Mouse (Mus musculus) hindbrain, embryonic 14.5 days (tissue): Measurements from ENCODE around the gene Il4ra. TPM values are rescaled to one million over a fixed set of nuclear protein-coding genes. Genes with fewer than 3 reads are reported as not detected.

Source experiments
- ATAC-seq: fragments of 200-750 bp; cut with Nextera tagmentation; 2 replicates; pipeline ENCODE4 v1.8.0; 2017; ENCODE audit warnings: moderate number of reproducible peaks, mild to moderate bottlenecking, moderate TSS enrichment, moderate library complexity; ENCODE audit not compliant: low FRiP score
- DNase-seq: peaks from one replicate; pipeline ENCODE4 v3.0.0-alpha.2; 2015; ENCODE audit warnings: low spot score
- H3K27ac ChIP-seq: fragments of 300-500 bp; sonication (generic); 2 replicates; pipeline ENCODE4 v1.5.1; 2014; ENCODE audit warnings: mild to moderate bottlenecking, moderate library complexity
- H3K27me3 ChIP-seq: fragments of 300-500 bp; sonication (generic); 2 replicates; pipeline ENCODE4 v1.6.1; 2014; ENCODE audit warnings: mild to moderate bottlenecking, low read length, mixed read lengths; ENCODE audit not compliant: control insufficient read depth, insufficient read depth
- H3K36me3 ChIP-seq: fragments of 300-500 bp; sonication (generic); replicated peaks from 2 replicates; pipeline ENCODE4 v1.6.1; 2014; ENCODE audit not compliant: control insufficient read depth, insufficient read depth
- H3K4me1 ChIP-seq: fragments of 300-500 bp; sonication (generic); replicated peaks from 2 replicates; pipeline ENCODE4 v1.6.1; 2014; ENCODE audit warnings: antibody characterized with exemption, low read length, mixed read lengths; ENCODE audit not compliant: control insufficient read depth, insufficient read depth
- H3K4me2 ChIP-seq: fragments of 300-500 bp; sonication (generic); replicated peaks from 2 replicates; pipeline ENCODE4 v1.6.1; 2014; ENCODE audit warnings: mild to moderate bottlenecking, moderate library complexity
- H3K4me3 ChIP-seq: fragments of 300-500 bp; sonication (generic); replicated peaks from 2 replicates; pipeline ENCODE4 v1.5.1; 2014; ENCODE audit warnings: mild to moderate bottlenecking, low read length
- H3K9ac ChIP-seq: fragments of 300-500 bp; sonication (generic); 2 replicates; pipeline ENCODE4 v1.6.1; 2014
- H3K9me3 ChIP-seq: fragments of 300-500 bp; sonication (generic); 2 replicates; pipeline ENCODE4 v1.6.1; 2016; ENCODE audit warnings: low read length; ENCODE audit not compliant: control insufficient read depth
- WGBS: fragments of 180-500 bp; shearing (Covaris S2); extraction: QIAGEN DNeasy Blood & Tissue Kit; methylation state at CpG from one replicate; pipeline ENCODE4 v1.1.7; 2014; 5-methylcytosine and 5-hydroxymethylcytosine counted together
- polyA plus RNA-seq: library from polyadenylated mRNA; unstranded; fragments of >200 nt; fragmentation: Nextera tagmentation; extraction: Ambion mirVana; gene quantifications from 2 replicates; pipeline ENCODE4 v1.2.1, GENCODE M21; 2014

Il4ra gene
- polyA plus RNA-seq, 1 experiment from 2014 or later, result 3.9 TPM

DNA sequence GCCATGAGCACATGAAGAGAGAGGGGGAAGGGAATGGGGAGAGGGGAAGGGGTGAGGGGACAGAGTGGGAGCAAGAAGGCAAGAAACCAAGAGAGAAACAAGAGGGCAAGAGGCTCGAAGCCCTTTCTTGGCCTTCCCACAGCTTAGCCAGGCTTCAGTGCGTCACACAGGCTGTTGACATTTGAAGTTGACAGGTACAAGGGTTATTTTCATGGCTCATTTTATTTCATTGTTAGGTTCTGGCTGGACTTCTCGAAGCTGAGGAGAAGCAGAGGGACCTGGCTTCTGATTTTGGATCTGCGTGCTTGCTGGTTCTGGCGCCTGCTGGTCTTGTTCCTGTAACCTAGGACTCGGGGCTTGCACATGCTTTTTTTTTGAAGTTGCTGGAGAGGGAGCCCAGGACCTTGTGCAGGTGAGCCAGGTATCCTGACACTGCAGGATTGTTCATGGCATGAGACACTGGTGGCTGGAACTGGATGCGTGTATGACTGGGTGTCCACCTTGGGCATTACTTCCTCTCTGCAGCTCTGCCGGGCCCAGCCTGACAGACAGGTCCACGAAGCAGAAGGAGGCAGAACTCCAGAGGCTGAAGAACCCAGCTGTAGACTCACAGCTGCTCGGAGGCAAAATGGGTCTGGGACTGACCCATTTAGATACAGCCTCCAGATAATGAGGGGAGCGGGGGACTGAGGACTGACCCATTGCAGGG, 12.6 kb downstream of the Il4ra start:
- ATAC-seq (no peak), DNase-seq (no peak)
- no peak overlapping the region for H3K9ac ChIP-seq
- H3K9me3 ChIP-seq, result no peaks in the 10 kb centered on the region
- H3K4me1 ChIP-seq, result no peaks in the 10 kb centered on the region
- 61% methylated on average over 11 of the region's 11 CpGs for WGBS
- no peak overlapping the region for H3K4me2 ChIP-seq
- no peak overlapping the region for H3K27ac ChIP-seq
- H3K4me3 ChIP-seq, result no peak overlapping the region
- no peaks in the 10 kb centered on the region for H3K36me3 ChIP-seq
- no peaks in the 10 kb centered on the region for H3K27me3 ChIP-seq

DNA sequence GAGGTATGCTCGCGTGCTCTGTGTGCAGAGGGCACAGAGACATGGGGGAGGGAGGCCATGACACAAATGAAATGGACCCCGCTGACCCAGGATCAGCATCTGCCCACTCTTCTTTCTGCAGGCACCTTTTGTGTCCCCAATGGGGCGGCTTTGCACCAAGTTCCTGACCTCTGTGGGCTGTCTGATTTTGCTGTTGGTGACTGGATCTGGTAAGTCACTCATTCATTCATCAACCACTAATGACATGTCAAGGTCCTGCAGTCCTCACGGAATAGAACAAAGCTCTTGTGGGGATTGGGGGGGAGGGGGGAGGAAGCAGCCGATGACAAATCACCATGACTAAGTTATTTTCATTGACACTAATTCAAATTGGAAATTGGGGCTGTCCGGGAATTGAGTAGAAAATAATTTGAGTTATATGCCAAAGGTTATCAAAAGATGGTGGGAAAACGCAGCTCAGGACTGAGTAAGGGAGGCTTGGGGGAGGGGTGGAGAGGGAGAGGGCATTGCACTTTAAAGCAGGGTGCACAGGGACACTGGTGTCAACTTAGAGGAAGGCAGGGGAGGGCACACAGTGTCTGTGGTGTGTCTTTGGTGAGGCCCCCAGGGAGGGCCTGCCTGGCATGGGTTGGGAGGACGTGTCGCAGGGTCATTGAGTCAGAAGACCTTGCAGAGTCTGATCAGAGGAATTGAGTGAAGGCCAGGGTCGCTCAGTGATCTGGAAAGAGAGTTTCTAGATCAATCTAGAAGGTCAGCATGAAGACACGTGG, 13.8 kb downstream of the Il4ra start:
- Histone ChIP-seq H3K9me3 (no peaks in the 10 kb centered on the region), H3K9ac (no peak overlapping the region), H3K27me3 (no peaks in the 10 kb centered on the region), H3K4me3 (no peak overlapping the region), H3K27ac (no peak overlapping the region), H3K4me2 (no peak overlapping the region), H3K36me3 (no peaks in the 10 kb centered on the region), H3K4me1 (no peaks in the 10 kb centered on the region)
- ATAC-seq (no peak), DNase-seq (no peak)
- 37% methylated on average over 12 of the region's 12 CpGs for WGBS

DNA sequence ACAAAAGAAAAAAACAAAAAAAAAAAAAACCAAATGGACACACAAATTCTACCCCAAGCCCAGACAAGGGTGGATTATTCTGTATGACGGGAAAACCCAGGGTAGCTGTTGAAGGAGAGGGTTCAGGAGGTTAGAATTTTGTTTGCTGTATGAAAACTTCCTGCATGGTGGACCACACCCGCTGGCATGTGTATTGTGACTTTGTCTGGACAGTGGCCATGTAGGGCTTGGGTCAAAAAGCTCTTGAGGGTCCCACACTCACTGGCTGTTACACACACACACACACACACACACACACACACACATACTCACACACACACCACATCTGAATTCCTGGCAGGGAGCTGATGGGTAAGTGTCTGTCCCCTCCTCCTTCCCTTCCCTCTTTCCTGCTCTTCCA, 14.5 kb downstream of the Il4ra start:
- H3K4me1 ChIP-seq, result no peaks in the 10 kb centered on the region
- H3K4me3 ChIP-seq, result no peak overlapping the region
- no peaks in the 10 kb centered on the region for H3K27me3 ChIP-seq
- no peaks in the 10 kb centered on the region for H3K9me3 ChIP-seq
- DNase-seq, result no peak
- no peak for ATAC-seq
- H3K36me3 ChIP-seq, result no peaks in the 10 kb centered on the region
- no peak overlapping the region for H3K9ac ChIP-seq
- WGBS, result 77% methylated on average over 2 of the region's 2 CpGs
- H3K4me2 ChIP-seq, result no peak overlapping the region
- H3K27ac ChIP-seq, result no peak overlapping the region

DNA sequence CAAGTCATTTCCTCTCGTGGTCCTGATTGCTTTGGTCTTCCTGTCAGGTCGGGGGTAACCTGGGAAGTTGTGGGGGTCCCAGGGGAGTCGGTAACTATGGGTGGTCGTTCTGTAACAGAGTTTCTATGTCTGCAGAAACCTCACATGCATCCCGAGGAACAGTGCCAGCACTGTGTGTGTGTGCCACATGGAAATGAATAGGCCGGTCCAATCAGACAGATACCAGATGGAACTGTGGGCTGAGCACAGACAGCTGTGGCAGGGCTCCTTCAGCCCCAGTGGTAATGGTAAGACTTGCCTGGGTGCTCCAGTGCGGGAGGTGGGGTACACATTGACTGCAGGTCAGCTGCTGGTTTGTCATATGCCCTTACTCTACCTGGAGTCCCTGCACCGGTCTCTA, 17.0 kb downstream of the Il4ra start:
- Histone ChIP-seq H3K36me3 (no peaks in the 10 kb centered on the region), H3K9ac (no peak overlapping the region), H3K4me2 (no peak overlapping the region), H3K9me3 (no peaks in the 10 kb centered on the region), H3K4me3 (no peak overlapping the region), H3K27ac (no peak overlapping the region), H3K27me3 (no peaks in the 10 kb centered on the region), H3K4me1 (peaks cover 7% of the 10 kb centered on the region; the same call in 1 of the 2 replicates)
- no peak for ATAC-seq
- DNase-seq, result no peak
- WGBS, result 85% methylated on average over 8 of the region's 8 CpGs

DNA sequence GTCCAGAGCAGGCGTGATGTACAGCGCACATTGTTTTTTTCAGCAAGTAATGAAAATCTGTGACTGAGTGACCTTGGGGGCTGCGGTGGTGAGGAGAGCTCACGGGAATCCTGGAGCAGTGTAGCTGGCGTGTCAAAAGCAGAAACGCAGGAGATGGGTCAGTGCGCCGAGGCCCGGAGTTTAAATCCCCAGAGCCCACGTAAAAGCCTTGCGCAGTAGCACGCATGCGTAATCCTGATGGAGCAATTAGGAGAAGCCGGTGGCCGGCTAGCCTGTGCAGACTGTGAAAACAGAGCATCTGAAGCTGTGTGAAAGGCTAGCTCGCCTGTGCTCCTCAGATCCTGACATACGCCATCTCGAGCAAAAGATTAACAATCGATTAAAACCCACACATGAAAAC, 20.0 kb downstream of the Il4ra start:
- Histone ChIP-seq H3K27ac (peak overlapping the region; percentile 54; the same call in 1 of the 2 replicates), H3K36me3 (no peaks in the 10 kb centered on the region), H3K4me3 (no peak overlapping the region), H3K9ac (peak overlapping the region; percentile 25), H3K4me2 (peak overlapping the region; percentile 27), H3K27me3 (no peaks in the 10 kb centered on the region), H3K4me1 (peaks cover 7% of the 10 kb centered on the region; the same call in 1 of the 2 replicates), H3K9me3 (no peaks in the 10 kb centered on the region)
- ATAC-seq, result no peak
- no peak for DNase-seq
- 57% methylated on average over 19 of the region's 19 CpGs for WGBS

DNA sequence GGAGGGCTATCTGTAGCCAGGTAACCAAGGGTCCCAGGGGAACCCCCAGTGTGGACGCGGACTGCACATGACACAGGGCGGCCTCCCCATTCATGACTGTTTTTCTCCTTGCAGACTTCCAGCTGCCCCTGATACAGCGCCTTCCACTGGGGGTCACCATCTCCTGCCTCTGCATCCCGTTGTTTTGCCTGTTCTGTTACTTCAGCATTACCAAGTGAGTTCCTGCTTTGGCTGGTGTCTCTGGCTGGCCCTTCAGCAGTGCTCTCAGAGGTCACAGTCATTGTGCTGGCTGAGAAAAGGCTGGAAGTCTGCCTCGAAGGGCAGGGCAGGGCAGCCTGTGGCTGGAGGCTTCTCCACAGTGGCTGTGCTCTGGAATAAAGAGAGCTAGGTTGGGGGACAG, 20.8 kb downstream of the Il4ra start:
- no peaks in the 10 kb centered on the region for H3K36me3 ChIP-seq
- DNase-seq (no peak), ATAC-seq (no peak)
- H3K27me3 ChIP-seq, result no peaks in the 10 kb centered on the region
- WGBS, result 69% methylated on average over 6 of the region's 6 CpGs
- no peak overlapping the region for H3K27ac ChIP-seq
- no peak overlapping the region for H3K4me3 ChIP-seq
- H3K4me1 ChIP-seq, result peaks cover 7% of the 10 kb centered on the region; the same call in 1 of the 2 replicates
- no peak overlapping the region for H3K4me2 ChIP-seq
- no peak overlapping the region for H3K9ac ChIP-seq
- no peaks in the 10 kb centered on the region for H3K9me3 ChIP-seq

DNA sequence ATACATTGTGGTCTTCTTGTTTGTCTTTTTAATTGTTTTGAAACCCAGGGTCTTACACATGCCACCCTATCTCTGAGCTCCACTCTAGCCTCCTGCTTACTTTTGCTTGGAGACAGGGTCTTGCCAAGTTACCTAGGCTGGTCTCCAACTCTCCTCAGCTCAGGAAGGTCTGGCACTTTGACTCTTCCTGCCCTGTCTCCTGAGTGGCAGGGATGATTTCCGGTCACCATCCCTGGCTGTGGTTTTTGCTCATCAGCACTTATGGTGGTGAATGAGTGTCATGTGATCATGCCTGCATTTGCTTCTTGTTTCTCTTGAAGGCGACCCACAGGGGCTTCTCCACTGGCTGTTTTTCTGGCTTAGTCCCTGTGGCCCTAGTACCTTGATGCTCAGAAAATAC, 21.9 kb downstream of the Il4ra start:
- DNase-seq (no peak), ATAC-seq (no peak)
- Histone ChIP-seq H3K4me3 (no peak overlapping the region), H3K27ac (no peak overlapping the region), H3K36me3 (no peaks in the 10 kb centered on the region), H3K27me3 (no peaks in the 10 kb centered on the region), H3K9ac (no peak overlapping the region), H3K4me2 (no peak overlapping the region), H3K9me3 (no peaks in the 10 kb centered on the region), H3K4me1 (peaks cover 7% of the 10 kb centered on the region; the same call in 1 of the 2 replicates)
- 89% methylated on average over 2 of the region's 2 CpGs for WGBS

DNA sequence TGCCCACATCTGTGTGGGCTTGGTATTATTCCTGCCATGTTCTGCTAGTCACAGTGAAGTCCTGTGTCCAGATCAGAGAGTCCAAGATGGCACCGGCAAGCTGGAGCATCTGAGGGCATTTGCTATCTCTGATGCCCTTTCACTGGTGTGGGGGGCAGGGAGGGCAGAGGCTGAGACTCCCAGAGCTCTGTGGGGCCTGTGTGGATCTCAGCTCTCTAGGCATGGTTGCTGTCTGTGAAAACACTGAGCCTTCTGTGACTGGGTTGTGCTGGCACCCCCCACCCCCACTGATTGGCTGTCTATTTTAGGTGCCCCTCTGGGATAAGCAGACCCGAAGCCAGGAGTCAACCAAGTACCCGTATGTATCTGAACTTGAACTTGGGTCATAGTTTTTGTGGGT, 22.9 kb downstream of the Il4ra start:
- Histone ChIP-seq H3K27ac (no peak overlapping the region), H3K27me3 (no peaks in the 10 kb centered on the region), H3K9ac (no peak overlapping the region), H3K9me3 (no peaks in the 10 kb centered on the region), H3K36me3 (no peaks in the 10 kb centered on the region), H3K4me2 (no peak overlapping the region), H3K4me1 (peaks cover 7% of the 10 kb centered on the region; the same call in 1 of the 2 replicates), H3K4me3 (no peak overlapping the region)
- WGBS, result 85% methylated on average over 3 of the region's 3 CpGs
- ATAC-seq, result no peak
- no peak for DNase-seq

DNA sequence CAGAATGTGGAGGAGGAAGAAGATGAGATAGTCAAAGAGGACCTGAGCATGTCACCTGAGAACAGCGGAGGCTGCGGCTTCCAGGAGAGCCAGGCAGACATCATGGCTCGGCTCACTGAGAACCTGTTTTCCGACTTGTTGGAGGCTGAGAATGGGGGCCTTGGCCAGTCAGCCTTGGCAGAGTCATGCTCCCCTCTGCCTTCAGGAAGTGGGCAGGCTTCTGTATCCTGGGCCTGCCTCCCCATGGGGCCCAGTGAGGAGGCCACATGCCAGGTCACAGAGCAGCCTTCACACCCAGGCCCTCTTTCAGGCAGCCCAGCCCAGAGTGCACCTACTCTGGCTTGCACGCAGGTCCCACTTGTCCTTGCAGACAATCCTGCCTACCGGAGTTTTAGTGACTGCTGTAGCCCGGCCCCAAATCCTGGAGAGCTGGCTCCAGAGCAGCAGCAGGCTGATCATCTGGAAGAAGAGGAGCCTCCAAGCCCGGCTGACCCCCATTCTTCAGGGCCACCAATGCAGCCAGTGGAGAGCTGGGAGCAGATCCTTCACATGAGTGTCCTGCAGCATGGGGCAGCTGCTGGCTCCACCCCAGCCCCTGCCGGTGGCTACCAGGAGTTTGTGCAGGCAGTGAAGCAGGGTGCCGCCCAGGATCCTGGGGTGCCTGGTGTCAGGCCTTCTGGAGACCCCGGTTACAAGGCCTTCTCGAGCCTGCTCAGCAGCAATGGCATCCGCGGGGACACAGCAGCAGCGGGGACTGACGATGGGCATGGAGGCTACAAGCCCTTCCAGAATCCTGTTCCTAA, 24.0 kb downstream of the Il4ra start:
- WGBS, result 89% methylated on average over 16 of the region's 16 CpGs
- Histone ChIP-seq H3K4me1 (peaks cover 7% of the 10 kb centered on the region; the same call in 1 of the 2 replicates), H3K27ac (no peak overlapping the region), H3K36me3 (no peaks in the 10 kb centered on the region), H3K9me3 (no peaks in the 10 kb centered on the region), H3K4me2 (no peak overlapping the region), H3K27me3 (no peaks in the 10 kb centered on the region), H3K9ac (no peak overlapping the region), H3K4me3 (no peak overlapping the region)
- ATAC-seq, result no peak
- DNase-seq, result no peak
